Mouse (Mus musculus): ENCODE measurements at regions not wholly inside any gene's neighbourhood (a gene's known extent, or its start where the extent isn't known, plus 50 kb on each side); places are given as distances from the start of the nearest gene placed in this dataset.

DNA sequence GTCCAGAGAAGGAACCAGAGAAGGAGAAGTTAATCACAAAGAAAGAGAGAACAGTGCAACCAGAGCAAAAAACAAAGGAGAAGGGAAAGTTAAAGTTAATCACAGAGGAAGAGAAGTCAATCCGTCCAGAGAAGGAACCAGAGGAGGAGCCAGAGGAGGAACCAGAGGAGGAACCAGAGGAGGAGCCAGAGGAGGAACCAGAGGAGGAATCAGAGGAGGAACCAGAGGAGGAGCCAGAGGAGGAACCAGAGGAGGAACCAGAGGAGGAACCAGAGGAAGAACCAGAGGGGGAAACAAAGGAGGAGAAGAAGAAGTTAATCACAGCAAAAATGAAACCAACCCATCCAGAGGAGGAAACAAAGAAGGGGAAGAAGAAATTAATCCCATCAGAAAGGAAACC is 57.2 kb upstream of the Sipa1l3 start:
- TF ChIP-seq CTCF (IDR thresholded peaks at IDR 0.05 in 2 of 3, conservative IDR thresholded peaks at IDR 0.05 in 1 of 3; ENCODE audit: control insufficient read depth in 1 of 3, insufficient read depth in 1 of 3, low read depth in 2 of 3, low read length in 3 of 3, poor library complexity in 1 of 3, severe bottlenecking in 1 of 3) = no peak
- TF ChIP-seq TAL1 (IDR thresholded peaks at IDR 0.05; ENCODE audit: low read length) = no peak
- no peak for TF ChIP-seq SMC3 (IDR thresholded peaks at IDR 0.05; ENCODE audit: low read depth, low read length)
- no peak for TF ChIP-seq POLR2A (IDR thresholded peaks at IDR 0.05; ENCODE audit: control insufficient read depth in 1 of 2, insufficient read depth in 1 of 2, low read depth in 1 of 2, low read length in 2 of 2, poor library complexity in 1 of 2)
